Mouse (Mus musculus) hindbrain, embryonic 14.5 days (tissue): ENCODE results near the gene Adam30. TPM values are rescaled to one million over a fixed set of nuclear protein-coding genes. Genes with fewer than 3 reads are reported as not detected.

Experiments used
- ATAC-seq: fragments of 200-750 bp; cut with Nextera tagmentation; 2 replicates; pipeline ENCODE4 v1.8.0; 2017; ENCODE audit warnings: moderate number of reproducible peaks, mild to moderate bottlenecking, moderate TSS enrichment, moderate library complexity; ENCODE audit not compliant: low FRiP score
- DNase-seq: peaks from one replicate; pipeline ENCODE4 v3.0.0-alpha.2; 2015; ENCODE audit warnings: low spot score
- H3K27ac ChIP-seq: fragments of 300-500 bp; sonication (generic); 2 replicates; pipeline ENCODE4 v1.5.1; 2014; ENCODE audit warnings: mild to moderate bottlenecking, moderate library complexity
- H3K27me3 ChIP-seq: fragments of 300-500 bp; sonication (generic); 2 replicates; pipeline ENCODE4 v1.6.1; 2014; ENCODE audit warnings: mild to moderate bottlenecking, low read length, mixed read lengths; ENCODE audit not compliant: control insufficient read depth, insufficient read depth
- H3K36me3 ChIP-seq: fragments of 300-500 bp; sonication (generic); replicated peaks from 2 replicates; pipeline ENCODE4 v1.6.1; 2014; ENCODE audit not compliant: control insufficient read depth, insufficient read depth
- H3K4me1 ChIP-seq: fragments of 300-500 bp; sonication (generic); replicated peaks from 2 replicates; pipeline ENCODE4 v1.6.1; 2014; ENCODE audit warnings: antibody characterized with exemption, low read length, mixed read lengths; ENCODE audit not compliant: control insufficient read depth, insufficient read depth
- H3K4me2 ChIP-seq: fragments of 300-500 bp; sonication (generic); replicated peaks from 2 replicates; pipeline ENCODE4 v1.6.1; 2014; ENCODE audit warnings: mild to moderate bottlenecking, moderate library complexity
- H3K4me3 ChIP-seq: fragments of 300-500 bp; sonication (generic); replicated peaks from 2 replicates; pipeline ENCODE4 v1.5.1; 2014; ENCODE audit warnings: mild to moderate bottlenecking, low read length
- H3K9ac ChIP-seq: fragments of 300-500 bp; sonication (generic); 2 replicates; pipeline ENCODE4 v1.6.1; 2014
- H3K9me3 ChIP-seq: fragments of 300-500 bp; sonication (generic); 2 replicates; pipeline ENCODE4 v1.6.1; 2016; ENCODE audit warnings: low read length; ENCODE audit not compliant: control insufficient read depth
- WGBS: fragments of 180-500 bp; shearing (Covaris S2); extraction: QIAGEN DNeasy Blood & Tissue Kit; methylation state at CpG from one replicate; pipeline ENCODE4 v1.1.7; 2014; 5-methylcytosine and 5-hydroxymethylcytosine counted together
- polyA plus RNA-seq: library from polyadenylated mRNA; unstranded; fragments of >200 nt; fragmentation: Nextera tagmentation; extraction: Ambion mirVana; gene quantifications from 2 replicates; pipeline ENCODE4 v1.2.1, GENCODE M21; 2014

Gene Adam30
- polyA plus RNA-seq, 1 experiment from 2014 or later: not detected

DNA sequence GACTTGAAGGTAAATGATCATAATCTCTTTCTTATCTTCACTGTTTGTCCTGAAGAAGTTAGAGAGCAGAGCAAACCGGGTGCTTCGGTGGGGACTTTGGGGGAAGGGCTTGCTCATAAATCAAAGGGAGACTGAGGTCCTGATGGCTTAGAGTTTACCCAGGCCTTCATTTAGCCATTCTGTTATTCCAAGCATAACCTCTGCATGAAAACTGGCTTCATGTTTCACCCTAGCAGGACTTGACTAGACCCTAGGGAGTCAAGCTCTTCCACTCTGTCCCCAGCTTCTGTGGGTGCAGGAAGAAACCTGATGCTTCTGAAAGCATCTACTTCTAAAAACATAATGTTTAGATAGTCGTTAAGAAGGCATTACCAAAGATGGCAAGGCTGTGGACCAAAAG lies 46.5 kb downstream of the Adam30 start:
- Histone ChIP-seq H3K36me3 (no peaks in the 10 kb centered on the region), H3K9ac (no peak overlapping the region), H3K27me3 (no peaks in the 10 kb centered on the region), H3K9me3 (no peaks in the 10 kb centered on the region), H3K4me3 (no peak overlapping the region), H3K4me2 (no peak overlapping the region), H3K4me1 (no peaks in the 10 kb centered on the region; the same call in 1 of the 2 replicates), H3K27ac (no peak overlapping the region)
- DNase-seq (no peak), ATAC-seq (no peak)
- 74% methylated on average over 3 of the region's 3 CpGs for WGBS

DNA sequence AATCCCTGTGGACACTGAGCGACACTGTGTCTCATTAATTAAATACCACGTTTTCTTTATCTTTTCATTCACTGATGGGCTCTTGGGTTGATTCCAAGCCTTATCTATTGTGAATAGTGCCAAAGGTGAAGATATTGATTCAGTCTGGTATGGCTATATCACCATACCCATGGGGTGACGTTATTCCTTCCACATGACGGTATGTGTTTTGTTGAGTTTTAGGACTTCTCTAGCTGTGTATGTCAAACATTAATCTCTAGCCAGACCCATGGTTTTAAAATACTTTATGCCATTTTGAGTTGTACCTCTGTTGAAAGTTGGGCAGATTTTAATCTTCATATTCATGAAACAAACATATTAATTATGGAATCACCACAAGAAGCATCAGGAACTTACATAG lies 48.7 kb downstream of the Adam30 start:
- WGBS: 68% methylated on average over 4 of the region's 4 CpGs

DNA sequence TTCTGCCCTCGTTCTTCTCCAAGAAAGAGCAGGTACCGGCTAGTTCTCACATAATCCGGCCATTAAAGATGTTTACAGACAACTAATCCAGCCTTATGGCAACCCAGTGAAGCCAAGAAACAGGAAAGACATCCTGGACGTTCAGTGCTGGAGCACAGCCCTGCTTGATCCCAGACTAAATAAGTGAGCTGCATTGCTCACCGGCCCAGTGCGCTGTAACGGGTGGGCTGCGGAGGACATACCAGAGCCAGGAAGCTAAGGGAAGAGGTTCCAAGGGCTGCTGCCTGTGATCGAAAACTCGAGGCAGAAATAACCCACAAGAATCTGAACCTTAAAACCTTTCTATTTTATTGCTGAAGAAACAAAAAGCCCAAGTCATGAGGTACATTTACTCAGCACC lies 50.4 kb downstream of the Adam30 start:
- H3K4me3 ChIP-seq: no peak overlapping the region
- no peak overlapping the region for H3K9ac ChIP-seq
- H3K36me3 ChIP-seq: no peaks in the 10 kb centered on the region
- DNase-seq (no peak), ATAC-seq (no peak)
- WGBS: 74% methylated on average over 10 of the region's 10 CpGs
- no peak overlapping the region for H3K4me2 ChIP-seq
- H3K4me1 ChIP-seq: no peaks in the 10 kb centered on the region; the same call in 1 of the 2 replicates
- H3K27me3 ChIP-seq: no peaks in the 10 kb centered on the region
- H3K9me3 ChIP-seq: no peaks in the 10 kb centered on the region
- peak overlapping the region; percentile 59 for H3K27ac ChIP-seq

More for the DNA sequence above, 48.7 kb downstream of the Adam30 start:
- no peak overlapping the region for H3K4me2 ChIP-seq
- H3K9ac ChIP-seq: no peak overlapping the region
- H3K27me3 ChIP-seq: no peaks in the 10 kb centered on the region
- no peak for DNase-seq
- no peak for ATAC-seq
- H3K9me3 ChIP-seq: no peaks in the 10 kb centered on the region
- H3K4me3 ChIP-seq: no peak overlapping the region
- H3K4me1 ChIP-seq: no peaks in the 10 kb centered on the region; the same call in 1 of the 2 replicates
- no peaks in the 10 kb centered on the region for H3K36me3 ChIP-seq
- no peak overlapping the region for H3K27ac ChIP-seq

DNA sequence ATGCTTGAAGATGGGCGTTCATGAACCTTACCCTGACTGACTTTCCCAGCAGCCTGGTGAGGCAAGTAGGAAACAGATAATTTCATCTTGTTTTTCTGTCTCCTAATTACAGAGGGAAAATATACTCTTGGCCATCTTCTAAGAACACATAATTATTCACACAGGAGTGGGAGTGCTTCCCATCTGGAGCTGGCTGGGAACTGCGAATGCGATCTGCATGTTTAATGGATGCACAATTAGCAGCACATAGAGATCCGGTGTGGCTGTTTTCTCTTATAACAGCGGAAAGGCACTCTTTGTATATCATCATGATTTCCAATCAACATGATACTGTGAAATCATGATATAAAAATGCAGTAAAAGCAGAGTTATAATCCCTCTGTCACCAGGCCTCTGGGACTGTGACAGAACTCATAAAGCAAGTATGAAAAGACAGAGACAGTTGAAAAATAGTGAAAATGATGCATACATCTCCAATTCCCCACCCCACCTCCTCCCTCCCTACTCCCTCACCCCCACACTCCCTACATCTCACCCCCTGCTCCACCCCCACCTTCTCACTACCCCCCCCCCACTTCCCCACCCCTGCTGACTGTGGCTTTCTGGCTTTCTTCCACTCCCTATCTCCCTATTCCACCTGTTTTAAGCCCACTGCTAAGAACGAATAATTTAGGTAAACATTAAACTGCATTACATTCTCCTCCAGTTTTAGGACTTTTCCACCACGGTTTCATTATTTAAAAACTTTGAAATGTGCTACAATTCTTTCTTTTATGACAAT lies 51.1 kb downstream of the Adam30 start:
- H3K27ac ChIP-seq: peak overlapping the region; percentile 59; the same call in 1 of the 2 replicates
- WGBS: 52% methylated on average over 7 of the region's 7 CpGs

More for the DNA sequence above, 51.1 kb downstream of the Adam30 start:
- peak; percentile 82; the same call in 1 of the 2 replicates for ATAC-seq
- no peak overlapping the region for H3K4me2 ChIP-seq
- no peak overlapping the region for H3K9ac ChIP-seq
- no peak overlapping the region for H3K4me3 ChIP-seq
- no peaks in the 10 kb centered on the region for H3K9me3 ChIP-seq
- DNase-seq: peak; percentile 63
- H3K36me3 ChIP-seq: no peaks in the 10 kb centered on the region
- H3K27me3 ChIP-seq: no peaks in the 10 kb centered on the region
- no peaks in the 10 kb centered on the region; the same call in 1 of the 2 replicates for H3K4me1 ChIP-seq

Other genes starting within 250 kb of the Adam30 start
- gene Notch2, start 147.1 kb upstream of the Adam30 start, polyA plus RNA-seq: 14.8 and 15.2 TPM in 2 replicates
- not detected in 2 replicates for gene Reg4, start 61.5 kb downstream of the Adam30 start, polyA plus RNA-seq
- gene Hmgcs2, start 119.8 kb downstream of the Adam30 start, polyA plus RNA-seq: 24.6 and 26.8 TPM in 2 replicates
- gene Phgdh, start 179.4 kb downstream of the Adam30 start, polyA plus RNA-seq: 160 and 173 TPM in 2 replicates
- 20.6 and 21.5 TPM in 2 replicates for gene Zfp697, start 221.8 kb downstream of the Adam30 start, polyA plus RNA-seq